Mouse (Mus musculus): ENCODE measurements around the gene Ppil1. TPM values are rescaled to one million over a fixed set of nuclear protein-coding genes. Genes with fewer than 3 reads are reported as not detected.

The Ppil1 gene
- polyA plus RNA-seq, 1 experiment from 2014 or later = 153 TPM

DNA sequence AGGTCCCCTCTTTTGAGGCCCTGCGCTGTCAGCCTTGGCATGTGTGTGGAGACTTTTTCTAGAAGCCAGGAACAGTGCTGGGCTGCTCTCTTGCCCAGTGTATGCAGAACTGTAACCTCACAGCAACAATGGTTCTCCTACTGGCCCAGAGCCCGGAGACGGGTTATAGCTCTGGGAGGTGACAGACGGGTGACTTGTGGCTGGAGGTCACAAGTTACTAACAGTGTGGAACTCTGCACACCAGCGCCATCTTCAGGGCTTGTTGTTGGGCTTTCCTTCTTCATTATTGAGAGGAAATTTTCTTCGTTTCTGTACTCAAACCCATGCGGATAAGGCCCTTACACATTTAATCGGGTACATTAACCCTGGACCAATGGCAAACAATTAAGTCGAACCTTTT is 14.5 kb downstream of the Ppil1 start:
- peaks cover 20% of the 10 kb centered on the region for H3K4me1 ChIP-seq (ENCODE audit: control insufficient read depth, insufficient read depth, low read length)
- H3K4me2 ChIP-seq (ENCODE audit: low read depth, low read length) = no peak overlapping the region
- H3K4me3 ChIP-seq (ENCODE audit: low read length) = no peak overlapping the region
- ATAC-seq = no peak
- no peaks in the 10 kb centered on the region for H3K9me3 ChIP-seq (ENCODE audit: control insufficient read depth, low read length)
- whole genome bisulfite sequencing = 64% methylated on average over 9 of the region's 9 CpGs
- no peak overlapping the region for H3K9ac ChIP-seq (ENCODE audit: low read depth, low read length)
- H3K27ac ChIP-seq (ENCODE audit: low read length) = no peak overlapping the region
- H3K27me3 ChIP-seq (replicated peaks; ENCODE audit: control insufficient read depth, insufficient read depth, low read length) = no peaks in the 10 kb centered on the region
- peaks cover 13% of the 10 kb centered on the region for H3K36me3 ChIP-seq (ENCODE audit: control insufficient read depth, insufficient read depth, low read length)

DNA sequence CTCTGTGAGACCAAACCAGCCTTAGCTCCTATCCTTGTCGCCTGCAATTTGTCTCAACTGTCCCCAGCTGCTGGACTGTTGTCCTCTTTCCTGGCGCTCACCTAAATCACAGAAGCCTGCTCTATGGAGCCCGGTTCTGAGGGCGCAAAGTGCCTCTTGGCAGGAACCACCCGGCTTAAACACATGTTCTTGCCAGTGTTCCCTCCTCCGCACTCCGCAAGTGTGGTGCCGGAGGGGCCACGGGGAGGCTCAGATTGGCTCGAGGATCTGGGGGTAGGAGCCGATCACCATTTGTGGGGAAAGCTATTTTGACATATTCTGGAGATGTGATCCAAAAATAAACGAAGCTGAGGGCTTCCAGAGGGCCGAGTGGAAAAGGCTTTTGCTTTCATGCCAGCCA is 16.1 kb downstream of the Ppil1 start:
- Histone ChIP-seq H3K36me3 (ENCODE audit: control insufficient read depth, insufficient read depth, low read length) (peaks cover 8% of the 10 kb centered on the region; the same call in 1 of the 2 replicates), H3K4me2 (ENCODE audit: low read depth, low read length) (no peak overlapping the region), H3K9me3 (ENCODE audit: control insufficient read depth, low read length) (no peaks in the 10 kb centered on the region), H3K4me3 (ENCODE audit: low read length) (no peak overlapping the region), H3K27ac (ENCODE audit: low read length) (no peak overlapping the region), H3K27me3 (replicated peaks; ENCODE audit: control insufficient read depth, insufficient read depth, low read length) (no peaks in the 10 kb centered on the region), H3K9ac (ENCODE audit: low read depth, low read length) (no peak overlapping the region), H3K4me1 (ENCODE audit: control insufficient read depth, insufficient read depth, low read length) (peaks cover 18% of the 10 kb centered on the region)
- ATAC-seq = no peak
- WGBS = 71% methylated on average over 13 of the region's 13 CpGs

DNA sequence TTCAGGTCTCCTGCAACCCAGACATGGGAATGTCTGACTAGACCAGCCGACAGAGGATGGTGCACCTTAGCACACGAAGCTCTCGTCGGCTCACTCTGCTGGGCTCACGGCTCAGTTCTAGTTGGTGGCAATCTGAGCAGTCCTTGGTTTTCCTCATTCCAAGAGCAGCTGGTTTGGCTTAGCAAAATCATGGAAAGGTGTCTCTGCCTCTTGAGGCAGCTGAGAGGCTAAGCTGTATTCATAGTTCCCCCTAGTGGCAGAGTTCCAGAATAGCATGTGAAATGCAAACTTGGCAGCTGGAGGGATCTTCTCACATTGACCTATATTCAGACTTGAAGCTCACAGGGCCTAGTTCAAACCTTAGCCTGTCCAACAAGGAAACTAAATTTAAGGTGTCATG is 17.4 kb downstream of the Ppil1 start:
- Histone ChIP-seq H3K27ac (ENCODE audit: low read length) (no peak overlapping the region), H3K9me3 (ENCODE audit: control insufficient read depth, low read length) (no peaks in the 10 kb centered on the region), H3K9ac (ENCODE audit: low read depth, low read length) (no peak overlapping the region), H3K4me1 (ENCODE audit: control insufficient read depth, insufficient read depth, low read length) (peaks cover 14% of the 10 kb centered on the region), H3K4me2 (ENCODE audit: low read depth, low read length) (no peak overlapping the region), H3K27me3 (replicated peaks; ENCODE audit: control insufficient read depth, insufficient read depth, low read length) (no peaks in the 10 kb centered on the region), H3K4me3 (ENCODE audit: low read length) (no peak overlapping the region), H3K36me3 (ENCODE audit: control insufficient read depth, insufficient read depth, low read length) (peaks cover 4% of the 10 kb centered on the region; the same call in 1 of the 2 replicates)
- peak; percentile 59 for ATAC-seq
- 26% methylated on average over 5 of the region's 5 CpGs for WGBS

DNA sequence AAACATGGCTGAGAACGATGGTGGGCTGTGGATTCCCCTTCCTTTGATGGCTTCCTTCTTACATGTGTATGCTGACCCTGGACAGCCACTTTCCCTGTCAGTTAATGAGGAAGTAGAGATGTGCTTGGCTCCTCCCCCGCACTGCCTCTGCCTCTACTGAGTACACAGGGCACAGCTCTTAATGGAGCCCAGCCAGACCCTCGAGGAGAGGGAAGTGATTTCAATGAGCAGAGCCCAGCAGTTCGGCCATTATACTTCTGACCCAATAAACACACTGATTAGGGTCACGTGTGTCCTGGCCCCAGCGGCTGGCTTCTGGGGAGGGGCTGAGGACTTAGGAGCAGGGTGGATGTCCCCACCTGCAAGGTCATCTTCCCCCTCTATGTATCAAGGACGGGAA is 18.3 kb downstream of the Ppil1 start:
- no peaks in the 10 kb centered on the region for H3K9me3 ChIP-seq (ENCODE audit: control insufficient read depth, low read length)
- peak; percentile 43; the same call in 1 of the 2 replicates for ATAC-seq
- peaks cover 11% of the 10 kb centered on the region; the same call in 1 of the 2 replicates for H3K4me1 ChIP-seq (ENCODE audit: control insufficient read depth, insufficient read depth, low read length)
- 40% methylated on average over 7 of the region's 7 CpGs for WGBS
- H3K9ac ChIP-seq (ENCODE audit: low read depth, low read length) = no peak overlapping the region
- no peaks in the 10 kb centered on the region for H3K36me3 ChIP-seq (ENCODE audit: control insufficient read depth, insufficient read depth, low read length)
- H3K27ac ChIP-seq (ENCODE audit: low read length) = no peak overlapping the region
- no peak overlapping the region for H3K4me3 ChIP-seq (ENCODE audit: low read length)
- H3K27me3 ChIP-seq (replicated peaks; ENCODE audit: control insufficient read depth, insufficient read depth, low read length) = no peaks in the 10 kb centered on the region
- H3K4me2 ChIP-seq (ENCODE audit: low read depth, low read length) = no peak overlapping the region

DNA sequence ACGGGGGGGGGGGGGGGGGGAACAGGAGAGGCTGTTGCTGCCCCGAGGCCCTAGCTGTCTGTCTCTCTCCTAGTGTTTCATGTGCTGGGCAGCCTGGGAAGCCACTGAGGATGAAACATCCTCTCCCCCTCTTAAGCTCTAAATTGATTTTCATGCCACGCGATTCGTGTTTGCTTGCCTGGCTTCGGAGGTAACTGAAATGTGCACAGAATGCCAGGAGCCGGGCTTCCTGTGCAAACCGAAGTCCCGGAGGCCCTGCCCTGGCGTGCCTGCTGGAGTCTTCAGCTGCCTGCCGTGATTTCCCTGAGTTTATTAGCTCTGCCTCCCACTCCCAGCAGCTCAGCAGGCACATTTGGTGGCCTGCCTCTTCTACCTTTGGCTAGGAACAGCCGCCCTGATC is 19.1 kb downstream of the Ppil1 start:
- H3K27me3 ChIP-seq (replicated peaks; ENCODE audit: control insufficient read depth, insufficient read depth, low read length) = no peaks in the 10 kb centered on the region
- H3K9me3 ChIP-seq (ENCODE audit: control insufficient read depth, low read length) = no peaks in the 10 kb centered on the region
- no peak overlapping the region; the same call in 1 of the 2 replicates for H3K9ac ChIP-seq (ENCODE audit: low read depth, low read length)
- no peak for ATAC-seq
- H3K4me1 ChIP-seq (ENCODE audit: control insufficient read depth, insufficient read depth, low read length) = peaks cover 11% of the 10 kb centered on the region; the same call in 1 of the 2 replicates
- H3K27ac ChIP-seq (ENCODE audit: low read length) = no peak overlapping the region
- no peak overlapping the region for H3K4me3 ChIP-seq (ENCODE audit: low read length)
- WGBS = 27% methylated on average over 11 of the region's 12 CpGs
- H3K36me3 ChIP-seq (ENCODE audit: control insufficient read depth, insufficient read depth, low read length) = no peaks in the 10 kb centered on the region
- no peak overlapping the region for H3K4me2 ChIP-seq (ENCODE audit: low read depth, low read length)

DNA sequence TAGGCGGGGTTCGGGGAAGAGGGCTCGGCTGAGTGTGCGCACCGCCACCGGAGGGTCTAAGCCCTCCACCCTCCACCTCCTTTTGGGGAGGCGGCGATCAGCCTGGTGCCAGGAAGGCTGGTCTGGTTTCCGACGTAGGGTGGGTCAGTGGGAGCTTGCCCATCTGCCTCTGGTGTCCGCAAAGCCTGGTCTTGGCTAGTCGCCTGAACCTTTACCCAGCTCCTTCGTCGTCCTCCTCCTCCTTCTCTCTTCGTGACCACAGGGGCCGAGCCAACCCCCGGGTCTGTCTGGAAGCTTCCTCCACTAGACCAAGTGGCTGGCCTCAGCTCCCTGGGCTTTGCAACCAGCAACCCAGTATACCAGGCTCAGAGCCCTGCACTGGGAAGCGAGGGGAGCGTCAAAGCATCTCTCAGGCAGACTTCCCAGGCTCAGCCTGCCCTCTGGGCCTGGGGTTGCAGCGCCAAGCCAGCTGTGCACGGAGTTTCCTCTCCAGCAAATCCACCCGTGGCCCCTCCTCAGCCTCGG is 25.5 kb downstream of the Ppil1 start:
- peak; percentile 19; the same call in 1 of the 2 replicates for ATAC-seq

DNA sequence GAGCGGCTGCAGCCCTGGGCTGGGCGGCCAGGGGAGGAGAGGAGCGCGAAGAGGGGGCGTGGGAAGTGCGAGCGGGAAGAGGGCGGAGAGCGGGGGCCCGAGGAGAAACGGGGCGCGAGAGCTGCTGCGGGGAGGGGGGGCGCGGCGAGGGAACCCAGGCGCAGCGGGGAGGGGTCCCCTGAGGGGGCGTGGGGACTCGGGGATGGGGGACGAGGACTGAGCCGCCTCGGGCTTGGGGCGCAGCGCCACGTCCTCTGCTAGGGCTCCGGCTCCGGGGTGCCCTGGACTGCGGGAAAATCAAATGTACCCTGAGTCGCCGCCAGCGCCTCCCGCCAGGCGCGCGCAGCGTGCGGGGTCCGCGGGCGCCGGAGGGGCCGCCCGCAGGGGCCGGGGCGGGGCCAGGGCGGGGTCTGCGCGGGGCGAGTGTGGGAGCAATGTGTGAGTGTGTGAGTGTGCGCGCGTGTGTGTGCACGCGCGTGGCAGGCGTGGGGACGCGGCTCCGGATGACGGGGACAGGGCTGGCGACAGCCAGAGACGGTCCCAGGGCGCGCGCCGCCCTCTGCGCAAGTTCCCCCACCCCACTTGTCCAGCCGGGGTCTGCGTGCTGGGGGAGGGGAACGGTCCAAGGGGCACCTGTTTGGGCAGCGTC is 26.1 kb downstream of the Ppil1 start, which contains the start of gene Cpne5:
Gene Cpne5, minus strand, starts transcription at position 396 of the 649 bp plus-strand sequence.
- Histone ChIP-seq H3K9me3 (ENCODE audit: control insufficient read depth, low read length) (no peaks in the 10 kb centered on the region), H3K4me3 (ENCODE audit: low read length) (peak within 1 kb of the TSS; percentile 66), H3K27ac (ENCODE audit: low read length) (no peak within 1 kb of the TSS), H3K36me3 (ENCODE audit: control insufficient read depth, insufficient read depth, low read length) (no peaks in the 10 kb centered on the region), H3K4me1 (ENCODE audit: control insufficient read depth, insufficient read depth, low read length) (peaks cover 17% of the 10 kb centered on the region), H3K4me2 (ENCODE audit: low read depth, low read length) (peak within 1 kb of the TSS; percentile 100), H3K9ac (ENCODE audit: low read depth, low read length) (peak within 1 kb of the TSS; percentile 69), H3K27me3 (replicated peaks; ENCODE audit: control insufficient read depth, insufficient read depth, low read length) (peaks cover 32% of the 10 kb centered on the region)
- WGBS = 0% methylated on average over 46 of the region's 73 CpGs
- ATAC-seq = peak; percentile 64

More for the DNA sequence above, 25.5 kb downstream of the Ppil1 start:
- H3K4me2 ChIP-seq (ENCODE audit: low read depth, low read length) = peak overlapping the region; percentile 100
- no peaks in the 10 kb centered on the region for H3K9me3 ChIP-seq (ENCODE audit: control insufficient read depth, low read length)
- no peak overlapping the region for H3K27ac ChIP-seq (ENCODE audit: low read length)
- peaks cover 17% of the 10 kb centered on the region for H3K4me1 ChIP-seq (ENCODE audit: control insufficient read depth, insufficient read depth, low read length)
- peaks cover 32% of the 10 kb centered on the region for H3K27me3 ChIP-seq (replicated peaks; ENCODE audit: control insufficient read depth, insufficient read depth, low read length)
- H3K9ac ChIP-seq (ENCODE audit: low read depth, low read length) = peak overlapping the region; percentile 69
- H3K4me3 ChIP-seq (ENCODE audit: low read length) = peak overlapping the region; percentile 66
- 7% methylated on average over 23 of the region's 23 CpGs for WGBS
- H3K36me3 ChIP-seq (ENCODE audit: control insufficient read depth, insufficient read depth, low read length) = no peaks in the 10 kb centered on the region

DNA sequence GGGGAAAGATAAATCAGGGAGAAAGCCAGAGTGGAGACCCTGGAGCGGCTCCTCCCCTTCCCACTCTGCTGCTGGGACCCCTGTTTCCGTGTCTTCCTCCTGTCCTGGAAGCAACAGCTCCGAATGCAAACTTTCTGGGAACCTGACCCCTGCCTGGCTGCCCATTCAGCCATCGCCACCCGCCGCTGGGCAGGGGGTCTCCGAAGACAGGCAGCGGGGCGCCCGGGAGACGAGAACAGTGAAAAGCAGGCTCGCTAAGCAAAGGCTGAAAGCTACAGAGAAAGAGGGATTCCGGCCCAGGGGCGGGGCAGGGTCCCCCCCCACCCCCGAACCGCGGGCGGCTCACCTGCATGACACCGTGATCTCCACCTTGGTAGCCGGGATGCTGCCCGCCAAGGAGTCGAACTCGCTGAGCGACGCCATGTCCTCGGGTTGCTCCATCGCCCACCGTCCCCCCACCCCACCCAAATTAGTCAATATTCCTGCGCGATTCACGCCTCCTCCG is 26.7 kb downstream of the Ppil1 start:
- WGBS = 1% methylated on average over 32 of the region's 32 CpGs
- Histone ChIP-seq H3K36me3 (ENCODE audit: control insufficient read depth, insufficient read depth, low read length) (no peaks in the 10 kb centered on the region), H3K4me2 (ENCODE audit: low read depth, low read length) (peak overlapping the region; percentile 100), H3K9ac (ENCODE audit: low read depth, low read length) (peak overlapping the region; percentile 69), H3K27me3 (replicated peaks; ENCODE audit: control insufficient read depth, insufficient read depth, low read length) (peaks cover 32% of the 10 kb centered on the region), H3K4me1 (ENCODE audit: control insufficient read depth, insufficient read depth, low read length) (peaks cover 17% of the 10 kb centered on the region), H3K9me3 (ENCODE audit: control insufficient read depth, low read length) (no peaks in the 10 kb centered on the region), H3K4me3 (ENCODE audit: low read length) (peak overlapping the region; percentile 66), H3K27ac (ENCODE audit: low read length) (no peak overlapping the region)
- ATAC-seq = 0 out of 2 replicates have a peak, but pooled peaks have one; percentile 6

DNA sequence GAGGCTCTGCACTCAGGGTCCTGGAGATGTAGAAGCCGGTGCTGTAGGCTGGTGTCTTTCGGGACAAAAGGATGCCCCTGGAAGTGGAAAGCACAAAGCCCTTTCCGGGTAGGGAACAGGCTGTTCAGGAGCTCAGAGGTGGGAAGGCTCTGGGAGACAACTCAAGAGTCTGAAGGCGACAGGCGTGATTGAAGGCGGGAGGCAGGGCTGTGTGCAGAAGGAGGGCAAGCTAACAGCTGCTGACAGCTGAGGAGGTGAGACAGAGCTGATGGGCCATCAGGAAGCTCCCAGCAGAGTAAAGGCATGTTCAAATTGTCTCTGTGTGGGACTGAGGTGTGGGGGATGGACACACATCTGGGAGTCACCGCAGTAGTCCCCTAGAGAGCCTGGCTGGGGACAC is 27.9 kb downstream of the Ppil1 start:
- H3K9ac ChIP-seq (ENCODE audit: low read depth, low read length) = no peak overlapping the region
- H3K4me1 ChIP-seq (ENCODE audit: control insufficient read depth, insufficient read depth, low read length) = peaks cover 17% of the 10 kb centered on the region
- no peak overlapping the region for H3K4me3 ChIP-seq (ENCODE audit: low read length)
- 70% methylated on average over 7 of the region's 7 CpGs for WGBS
- ATAC-seq = no peak
- no peaks in the 10 kb centered on the region for H3K9me3 ChIP-seq (ENCODE audit: control insufficient read depth, low read length)
- peaks cover 32% of the 10 kb centered on the region for H3K27me3 ChIP-seq (replicated peaks; ENCODE audit: control insufficient read depth, insufficient read depth, low read length)
- no peaks in the 10 kb centered on the region for H3K36me3 ChIP-seq (ENCODE audit: control insufficient read depth, insufficient read depth, low read length)
- H3K4me2 ChIP-seq (ENCODE audit: low read depth, low read length) = no peak overlapping the region
- H3K27ac ChIP-seq (ENCODE audit: low read length) = no peak overlapping the region
